22 mouse cellular contexts compared by ENCODE assay signal in genomic region chr13:69604670-69605069, GRCm38 (mm10). TPM values are rescaled to one million over a fixed set of nuclear protein-coding genes. Genes with fewer than 3 reads are reported as not detected.
A peak's percentile ranks its signal among the peaks of the same experiment; 100 is the strongest.
DNase-seq lines count a peak whose midpoint lies in the region; ATAC-seq and TF ChIP-seq lines count a peak whose summit lies in the region.
"Had no signal": no experiment of that assay in that cellular context is flagged by ENCODE, and none has a peak within 500 bp of the region (broad histone marks: within the 10 kb centered on the region; RNA-seq: fewer than 3 reads in every experiment).

No protein-coding gene starts in this region.

- H3K27me3 ChIP-seq in embryonic facial prominence, embryonic 14.5 days (replicated peaks; ENCODE audit: control insufficient read depth, insufficient read depth, low read length) = no peaks in the 10 kb centered on the region
- H3K27me3 ChIP-seq in embryonic facial prominence, embryonic 10.5 days (replicated peaks; ENCODE audit: low read depth, poor library complexity, severe bottlenecking) = peaks cover 7% of the 10 kb centered on the region
- H3K27me3 ChIP-seq in Patski = no peaks in the 10 kb centered on the region
- no peaks in the 10 kb centered on the region for H3K27me3 ChIP-seq in lung, postnatal 0 days (replicated peaks; ENCODE audit: insufficient read depth, low read length)
- H3K27me3 ChIP-seq: CH12.LX had no signal

- POLR2A ChIA-PET in Patski (lab: Charles Lee) = interaction anchor here (0.5 to 1.2 kb wide), 3 partner anchors 10 to 1024 kb away, joined by 3 read pairs; no protein-coding TSS in a partner anchor

- H3K9ac ChIP-seq in embryonic facial prominence, embryonic 14.5 days (ENCODE audit: low read depth, low read length) = no peak overlapping the region
- no peak overlapping the region for H3K9ac ChIP-seq in lung, postnatal 0 days (replicated peaks; ENCODE audit: low read depth)

- no peak for TF ChIP-seq EP300 in lung, postnatal 0 days (IDR thresholded peaks at IDR 0.05)

- no peak overlapping the region for H3K4me2 ChIP-seq in embryonic facial prominence, embryonic 14.5 days (ENCODE audit: low read depth, low read length)
- no peak overlapping the region for H3K4me2 ChIP-seq in lung, postnatal 0 days (replicated peaks; ENCODE audit: low read depth, low read length)

- 65% methylated on average over 1 of the region's 1 CpGs for WGBS in embryonic facial prominence, embryonic 14.5 days
- 79% methylated on average over 1 of the region's 1 CpGs for WGBS in embryonic facial prominence, embryonic 10.5 days
- WGBS in lung, postnatal 0 days = 64% methylated on average over 1 of the region's 1 CpGs

- in situ Hi-C loops in Patski (cut with MboI; ENCODE audit: low pct_unique_long_range_greater_than_20kb) = no loop called here

- TF ChIP-seq CTCF in Patski (IDR thresholded peaks at IDR 0.05) = no peak
- TF ChIP-seq CTCF in lung, postnatal 0 days (IDR thresholded peaks at IDR 0.05) = no peak

- CTCF ChIA-PET in Patski (lab: Charles Lee) = interaction anchor here (0.8 to 2.2 kb wide), 2 partner anchors 17 to 19 kb away, joined by 3 to 5 read pairs; no protein-coding TSS in a partner anchor

- H3K9me3 ChIP-seq in embryonic facial prominence, embryonic 14.5 days (ENCODE audit: control insufficient read depth, low read length) = no peaks in the 10 kb centered on the region
- no peaks in the 10 kb centered on the region for H3K9me3 ChIP-seq in embryonic facial prominence, embryonic 10.5 days
- H3K9me3 ChIP-seq in lung, postnatal 0 days (ENCODE audit: low read length) = no peaks in the 10 kb centered on the region
- H3K9me3 ChIP-seq: G1E had no signal

- H3K4me3 ChIP-seq in embryonic facial prominence, embryonic 14.5 days (ENCODE audit: low read depth, low read length) = no peak overlapping the region
- no peak overlapping the region for H3K4me3 ChIP-seq in embryonic facial prominence, embryonic 10.5 days
- no peak overlapping the region for H3K4me3 ChIP-seq in lung, postnatal 0 days (ENCODE audit: low read depth, low read length)

- DNase-seq in embryonic facial prominence, embryonic 14.5 days (ENCODE audit: low spot score) = peak; percentile 16
- DNase-seq in embryonic facial prominence, embryonic 10.5 days (ENCODE audit: low spot score) = no peak
- peak; percentile 14 for DNase-seq in 416B (ENCODE audit: low read depth)
- DNase-seq in Patski (ENCODE audit: low read depth, low spot score) = peak; percentile 77
- DNase-seq in lung, postnatal 0 days (ENCODE audit: low spot score) = no peak
- DNase-seq in heart, adult 18-20 months = no peak
- DNase-seq: adrenal gland, adult 2 months; adrenal gland, adult 8-10 months; adrenal gland, postnatal 10 days; adrenal gland, postnatal 14 days; adrenal gland, postnatal 25 days; adrenal gland, postnatal 36 days; B cell, adult 2 months; cerebellum, adult 11 months; cerebellum, adult 11-12 months; cerebellum, adult 18-20 months; cerebellum, adult 2 months; cerebellum, adult 8-10 months had no signal

- no peaks in the 10 kb centered on the region for H3K4me1 ChIP-seq in embryonic facial prominence, embryonic 14.5 days (ENCODE audit: control insufficient read depth, insufficient read depth, low read length)
- peaks cover 2% of the 10 kb centered on the region; the same call in 1 of the 2 replicates for H3K4me1 ChIP-seq in embryonic facial prominence, embryonic 10.5 days
- no peaks in the 10 kb centered on the region for H3K4me1 ChIP-seq in lung, postnatal 0 days (ENCODE audit: insufficient read depth, low read depth, low read length)

- peak; percentile 55; the same call in 1 of the 2 replicates for ATAC-seq in embryonic facial prominence, embryonic 14.5 days (ENCODE audit: low read depth)
- ATAC-seq in Patski = peak; percentile 75
- ATAC-seq in lung, postnatal 0 days = no peak
- ATAC-seq: activated CD4-positive, CD25-positive, alpha-beta regulatory T cell, adult 4 months; CD4-positive, CD25-positive, alpha-beta regulatory T cell, adult 4 months had no signal

- H3K27ac ChIP-seq in embryonic facial prominence, embryonic 14.5 days (replicated peaks; ENCODE audit: low read depth, low read length) = no peak overlapping the region
- no peak overlapping the region for H3K27ac ChIP-seq in embryonic facial prominence, embryonic 10.5 days (replicated peaks)
- H3K27ac ChIP-seq in lung, postnatal 0 days (ENCODE audit: low read length) = no peak overlapping the region

- no peaks in the 10 kb centered on the region for H3K36me3 ChIP-seq in embryonic facial prominence, embryonic 14.5 days (ENCODE audit: control insufficient read depth, insufficient read depth, low read length)
- no peaks in the 10 kb centered on the region for H3K36me3 ChIP-seq in embryonic facial prominence, embryonic 10.5 days (replicated peaks)
- no peaks in the 10 kb centered on the region for H3K36me3 ChIP-seq in lung, postnatal 0 days (ENCODE audit: insufficient read depth, low read length)

RNA-seq across cellular contexts. Expression of gene Srd5a1, which starts 6.6 kb away (rescaled TPM):
- polyA plus RNA-seq in embryonic facial prominence, embryonic 14.5 days (2014; fragmentation: Nextera tagmentation; extraction: Ambion mirVana) = 25.9 and 27.6 TPM in 2 replicates
- polyA plus RNA-seq in embryonic facial prominence, embryonic 10.5 days (2016; fragmentation: Nextera tagmentation; extraction: Ambion mirVana) = 29.0 TPM in 2 replicates
- polyA plus RNA-seq in Patski (2021) = 122 TPM
- 5.0 and 7.4 TPM in 2 replicates for polyA plus RNA-seq in lung, postnatal 0 days (2015; fragmentation: Nextera tagmentation; extraction: Ambion mirVana)
- under 1 TPM; 0.31 to 0.35 TPM for total RNA-seq in heart, adult 18-20 months (2021)

Comparison
In these comparisons a context has a peak if more than half of its experiments do, and no peak if none do; other contexts are left out.
1. DNase-seq: peak in embryonic facial prominence, embryonic 14.5 days (single experiment), 416B (single experiment) and Patski (single experiment); none in embryonic facial prominence, embryonic 10.5 days (single experiment), lung, postnatal 0 days (single experiment) and heart, adult 18-20 months (0 of 2).